Mouse (Mus musculus) liver, embryonic 14.5 days (tissue): ENCODE data around the gene H2al1g.
"Not testable (repeated sequence)": the region's sequence is repeated elsewhere in the genome, so short reads cannot be mapped to it uniquely, and the experiment has no call there.

Experiments
- CTCF ChIP-seq: IDR thresholded peaks from 2 replicates; pipeline ENCODE4 v1.5.1; 2016; ENCODE audit warnings: antibody characterized with exemption, low read depth, control low read depth
- EP300 ChIP-seq: IDR thresholded peaks from 2 replicates; pipeline ENCODE4 v1.6.1; 2016; ENCODE audit warnings: antibody characterized with exemption, low read depth

DNA sequence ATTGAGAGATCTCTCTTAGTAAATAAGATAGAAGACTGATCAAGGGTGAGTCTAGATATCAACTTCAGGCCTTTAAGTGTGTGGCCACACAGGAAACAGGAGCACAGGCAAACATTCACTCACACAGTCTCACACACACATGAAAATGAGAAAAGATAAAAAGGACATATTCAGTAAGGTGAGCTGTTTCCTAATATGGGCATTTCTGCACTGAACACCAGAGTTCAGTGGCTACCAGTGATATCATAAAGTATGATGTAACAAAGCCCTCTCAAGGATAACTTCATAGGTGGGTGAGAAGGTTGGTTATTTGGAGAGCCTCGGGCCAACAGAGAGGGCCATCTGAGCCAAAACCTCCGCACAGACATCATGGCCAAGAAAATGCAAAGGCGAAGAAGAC, at the start of gene H2al1g:
- TF ChIP-seq CTCF, EP300: not testable (repeated sequence)
